Mouse (Mus musculus) thymus, postnatal 4 days (tissue): Measurements from ENCODE around the gene 5730522E02Rik.

Experiments used
- DNase-seq: peaks from one replicate; pipeline ENCODE4 v3.0.0; 2021

5730522E02Rik gene

DNA sequence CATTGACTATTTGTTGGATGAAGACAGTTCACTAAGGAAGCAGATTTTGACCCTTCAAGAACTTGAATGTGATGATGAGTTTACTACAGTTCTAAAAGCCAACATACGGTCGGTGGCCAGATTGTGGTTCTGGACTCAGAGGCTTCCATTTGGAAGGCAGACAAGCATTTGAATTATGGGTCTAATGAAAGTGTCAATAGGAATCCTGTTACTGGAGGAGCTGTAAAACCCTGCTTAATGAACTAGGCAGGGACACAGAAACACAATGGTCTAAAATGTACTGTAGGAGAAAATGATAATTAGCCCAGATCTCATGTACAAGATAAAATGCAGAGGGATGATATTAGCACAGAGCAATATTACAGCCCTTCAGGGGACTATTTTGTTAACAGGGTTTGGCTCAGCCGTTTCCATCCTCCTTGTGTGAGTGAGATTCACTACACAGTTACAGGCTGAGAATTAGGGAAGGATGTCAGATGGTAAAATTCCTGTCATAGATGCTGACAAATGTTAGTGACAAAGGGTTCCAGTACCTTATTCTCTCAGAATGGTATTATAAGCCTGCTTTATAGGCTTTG lies 439.5 kb downstream of the 5730522E02Rik start:
- no peak for DNase-seq

GRCm38 (mm10) chr11:25767584-25768333 lies 442.8 kb downstream of the 5730522E02Rik start:
- no peak for DNase-seq

DNA sequence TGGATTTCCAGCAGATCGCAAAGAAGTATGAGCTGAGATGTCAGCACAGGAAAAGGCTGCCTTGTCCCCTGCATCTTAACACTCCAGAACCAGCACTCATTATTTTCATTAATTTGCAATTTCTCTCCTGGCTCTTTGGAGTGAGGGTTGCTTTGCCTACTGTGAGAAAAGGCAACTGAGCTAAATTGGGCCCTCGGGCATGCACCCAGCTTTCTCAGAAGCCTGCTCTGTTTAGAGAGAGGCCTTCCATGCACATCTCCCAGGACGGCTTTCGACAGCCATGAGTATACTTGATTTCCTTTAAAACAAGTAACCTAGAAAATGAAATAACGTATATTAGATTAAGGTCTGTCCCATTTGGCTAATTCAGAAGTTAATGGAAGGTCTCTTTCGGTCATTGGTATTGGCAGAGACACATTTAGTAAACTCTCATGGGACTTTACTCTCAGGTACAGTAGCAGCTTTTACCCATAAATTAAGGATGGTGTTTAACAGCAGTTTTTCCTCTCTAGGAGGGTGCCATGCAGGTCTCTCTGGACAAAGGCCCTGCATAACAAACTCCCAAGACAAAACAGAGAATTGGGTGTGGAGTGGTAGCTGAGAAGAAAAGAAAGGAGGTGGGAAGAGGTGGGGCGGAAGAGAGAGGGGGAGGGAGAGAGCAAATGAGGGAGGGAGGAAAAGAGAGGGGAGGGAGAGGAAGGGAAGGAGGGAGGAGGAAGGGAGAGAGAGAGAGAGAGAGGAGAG lies 457.2 kb downstream of the 5730522E02Rik start:
- no peak for DNase-seq

DNA sequence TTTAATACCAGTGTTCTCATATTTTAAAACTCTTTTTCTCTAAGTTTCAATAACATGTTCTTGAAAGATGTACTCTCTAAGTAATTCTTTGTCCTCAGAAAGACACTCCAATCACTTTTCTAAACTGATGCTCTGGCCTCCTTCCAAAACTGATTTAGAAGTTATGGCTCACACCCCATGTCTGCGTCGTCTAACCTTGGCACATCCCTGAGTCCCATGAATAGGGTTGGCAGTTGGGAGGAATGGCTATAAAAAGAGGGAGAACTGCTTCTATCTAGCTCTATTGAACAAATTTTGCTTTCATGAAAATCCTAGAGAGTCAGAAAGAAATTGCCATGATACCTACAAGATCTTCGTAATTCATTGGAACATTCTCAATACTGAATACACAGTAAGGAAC lies 458.1 kb downstream of the 5730522E02Rik start:
- no peak for DNase-seq

GRCm38 (mm10) chr11:25747098-25747862 lies 463.3 kb downstream of the 5730522E02Rik start:
- DNase-seq, result no peak

GRCm38 (mm10) chr11:25743664-25744063 lies 466.9 kb downstream of the 5730522E02Rik start:
- DNase-seq, result no peak

DNA sequence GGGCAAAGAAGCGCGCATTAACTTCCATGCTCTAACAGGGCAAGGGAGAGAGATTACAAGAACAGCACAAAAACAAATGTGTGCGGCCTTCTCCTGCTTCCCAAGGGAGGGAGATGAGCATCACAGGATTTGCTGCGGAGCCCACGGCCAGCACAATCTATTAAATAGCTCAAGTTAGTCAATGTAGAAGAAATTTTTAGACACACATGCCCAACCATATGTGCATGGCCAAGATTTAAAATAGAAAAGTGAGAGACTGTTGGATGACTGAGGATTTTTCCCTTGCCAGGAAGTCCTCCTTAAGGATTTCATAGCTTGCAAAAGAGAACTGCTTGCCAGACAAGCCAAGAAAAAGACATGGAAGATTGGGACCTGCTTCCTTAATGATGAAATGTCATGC lies 473.3 kb downstream of the 5730522E02Rik start:
- DNase-seq, result no peak

- no peak for DNase-seq
These were observed 481.1 kb downstream of the 5730522E02Rik start for GRCm38 (mm10) chr11:25729476-25729875.

DNA sequence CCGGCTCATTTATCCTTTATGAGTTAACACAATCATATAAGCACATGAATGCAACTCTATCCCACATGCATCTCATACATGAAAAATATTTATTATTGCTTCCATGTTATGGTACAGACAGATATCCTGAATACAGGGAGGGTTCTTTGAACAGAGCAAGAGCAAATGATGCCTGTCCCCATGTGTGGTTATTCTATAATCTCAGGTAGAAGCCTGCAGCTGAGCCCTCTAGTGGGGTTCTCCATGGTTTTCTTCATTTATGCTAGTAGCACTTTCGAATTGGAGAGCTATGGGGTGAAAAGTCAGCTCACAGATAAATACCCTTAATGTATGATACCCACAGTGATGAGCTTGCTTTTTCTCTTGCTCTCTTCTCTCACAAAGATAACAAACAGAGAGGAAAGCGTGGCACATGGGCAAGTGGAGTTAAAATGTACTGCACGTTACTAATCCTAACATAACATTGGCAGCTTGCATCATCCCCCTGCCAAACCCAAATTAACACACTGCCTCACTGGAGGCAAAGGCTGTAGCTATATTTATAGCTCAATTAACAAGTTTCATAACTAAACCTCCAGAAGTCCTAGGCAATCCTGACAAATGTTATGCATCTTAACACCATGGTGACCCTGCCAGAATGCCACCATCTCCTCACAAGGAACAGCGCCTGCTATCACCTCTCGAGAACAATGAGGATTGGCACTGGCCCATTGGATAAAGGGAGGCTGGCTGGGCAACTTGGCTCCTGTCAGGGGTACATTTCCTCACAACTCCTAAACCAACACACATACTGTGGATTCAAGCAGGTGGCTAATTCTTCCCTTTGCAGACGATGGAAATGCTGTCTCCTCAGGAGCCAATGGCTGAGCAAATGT lies 494.9 kb downstream of the 5730522E02Rik start:
- DNase-seq, result no peak

DNA sequence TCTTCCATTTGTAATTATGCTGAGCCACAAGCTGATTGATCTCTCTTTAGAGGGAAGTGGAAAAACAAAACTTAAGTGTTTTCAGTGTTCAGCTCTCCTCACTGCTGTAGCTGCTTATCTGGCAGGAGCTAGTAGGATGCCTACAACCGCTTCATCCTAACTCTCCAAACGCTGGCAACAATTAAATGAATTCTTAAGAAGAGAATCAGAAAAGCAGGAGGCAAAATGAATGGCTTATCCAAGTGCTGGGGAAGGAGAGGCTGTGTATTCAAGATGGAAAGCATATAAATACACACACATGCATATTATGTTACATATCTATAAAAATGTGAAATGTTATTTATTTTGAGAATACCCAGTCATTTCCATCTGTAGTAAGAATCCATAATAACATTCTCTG lies 500.0 kb downstream of the 5730522E02Rik start:
- DNase-seq, result no peak

GRCm38 (mm10) chr11:25709892-25710291 lies 500.7 kb downstream of the 5730522E02Rik start:
- no peak for DNase-seq

DNA sequence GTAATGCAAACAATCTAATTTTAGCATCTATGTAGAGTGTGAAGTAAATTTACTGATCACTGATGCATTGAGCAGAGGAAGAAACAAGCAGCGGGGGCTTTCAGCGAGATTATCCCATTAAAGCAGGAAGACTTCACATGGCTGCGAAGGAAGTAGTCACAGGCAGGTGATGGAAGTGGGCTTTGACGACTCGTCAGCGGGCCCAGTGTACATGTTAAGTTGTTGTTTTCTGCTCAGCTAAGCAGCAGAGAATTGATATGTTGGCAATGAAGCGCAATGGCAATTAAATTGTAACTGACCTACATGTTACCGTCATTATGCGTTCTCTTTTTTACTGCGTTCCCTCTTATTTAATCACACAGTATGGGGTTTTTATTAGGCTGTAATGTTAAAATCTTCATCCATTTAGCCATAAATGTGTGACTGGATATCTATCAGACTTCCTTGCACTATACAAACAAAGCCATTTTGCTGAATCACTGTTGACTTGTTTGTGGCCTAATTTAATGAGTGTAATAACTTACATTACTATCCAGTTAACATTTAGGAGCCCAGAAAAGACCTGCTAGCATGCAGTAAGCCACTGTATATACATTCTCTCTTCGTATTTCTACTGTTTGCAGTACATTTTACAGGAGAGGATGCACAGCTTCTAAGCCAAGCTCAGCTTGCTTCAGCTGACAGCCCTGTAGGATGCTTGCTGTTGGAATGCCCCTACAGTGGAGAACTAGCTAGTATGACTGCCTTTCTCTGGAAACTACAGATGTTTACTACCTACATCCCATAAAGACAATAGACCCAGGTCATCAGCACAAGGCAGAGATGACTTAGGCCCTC lies 506.0 kb downstream of the 5730522E02Rik start:
- DNase-seq, result no peak

GRCm38 (mm10) chr11:25702791-25703190 lies 507.8 kb downstream of the 5730522E02Rik start:
- DNase-seq, result no peak

- no peak for DNase-seq
These were observed 512.9 kb downstream of the 5730522E02Rik start for GRCm38 (mm10) chr11:25697508-25698193.

DNA sequence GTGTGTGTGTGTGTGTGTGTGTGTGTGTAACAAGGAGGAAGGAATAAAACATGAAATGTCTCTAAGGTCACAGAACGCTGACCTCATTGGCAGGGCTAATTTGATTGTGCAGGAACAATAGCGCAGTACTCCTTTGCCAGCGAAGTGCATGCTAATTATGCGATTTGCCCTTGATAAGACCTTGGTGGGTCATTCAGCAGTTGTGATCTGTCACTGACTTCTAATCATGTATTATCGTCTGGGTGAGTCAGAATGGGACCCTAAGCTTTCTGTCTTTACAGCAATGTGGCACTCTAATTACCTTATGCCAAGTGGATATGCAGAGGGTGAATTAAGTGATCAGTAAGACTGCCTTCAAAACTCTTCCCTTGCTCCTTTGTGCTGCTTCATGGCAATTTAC lies 514.4 kb downstream of the 5730522E02Rik start:
- DNase-seq, result no peak

GRCm38 (mm10) chr11:25684731-25685130 lies 525.8 kb downstream of the 5730522E02Rik start:
- no peak for DNase-seq

- no peak for DNase-seq
These were observed 530.7 kb downstream of the 5730522E02Rik start for GRCm38 (mm10) chr11:25679856-25680255.

- DNase-seq, result no peak
These were observed 536.4 kb downstream of the 5730522E02Rik start for GRCm38 (mm10) chr11:25674194-25674593.

DNA sequence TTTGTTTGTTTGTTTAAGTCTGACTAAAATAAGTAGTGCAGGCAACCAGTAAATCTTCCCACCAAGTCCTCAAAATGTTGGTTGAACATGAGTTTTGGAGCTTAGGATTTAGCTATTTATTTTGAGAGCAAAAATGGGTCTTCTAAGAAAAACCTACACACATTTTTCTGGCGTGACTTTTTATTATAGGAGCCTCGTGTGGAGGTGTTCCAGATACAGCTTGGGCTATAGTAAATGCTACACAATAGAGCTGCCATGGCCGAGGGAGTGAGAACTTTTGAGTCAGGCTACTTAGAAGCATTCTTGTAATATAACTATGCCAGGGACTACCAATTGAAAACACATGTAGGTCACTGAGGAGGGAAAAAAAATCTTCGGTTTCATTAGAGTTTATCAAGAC lies 540.5 kb downstream of the 5730522E02Rik start:
- DNase-seq, result no peak

DNA sequence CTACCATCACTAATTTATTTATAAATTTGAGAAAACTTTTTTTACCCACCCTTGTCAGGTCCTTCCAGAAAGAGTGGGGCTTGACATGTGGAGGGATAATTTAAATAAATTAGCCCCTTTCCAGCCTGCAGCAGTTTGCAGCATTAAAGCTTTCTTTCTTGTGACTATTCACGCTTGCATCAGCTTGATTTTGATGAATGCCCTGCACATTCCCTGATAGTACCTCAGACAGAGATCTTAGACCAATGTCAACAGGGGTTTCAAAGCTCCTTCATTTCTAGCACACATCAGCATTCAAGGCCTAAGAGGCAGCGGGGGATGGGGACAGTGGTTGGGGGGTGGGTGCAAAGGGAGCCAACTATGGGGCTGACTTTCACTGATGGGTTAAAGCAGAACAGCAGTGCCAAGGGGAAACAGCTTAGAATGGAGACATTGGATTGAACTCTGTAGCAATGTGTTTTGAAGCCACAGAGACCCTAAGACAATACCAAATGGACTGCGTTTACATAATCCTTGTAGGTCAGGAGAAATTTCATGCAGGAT lies 545.9 kb downstream of the 5730522E02Rik start:
- DNase-seq, result no peak
